Mouse (Mus musculus) forebrain, embryonic 12.5 days (tissue): ENCODE results near the gene Kcnma1. TPM values are rescaled to one million over a fixed set of nuclear protein-coding genes. Genes with fewer than 3 reads are reported as not detected.

ENCODE experiments used
- ATAC-seq: fragments of 200-750 bp; cut with Nextera tagmentation; 2 replicates; pipeline ENCODE4 v1.8.0; 2017; ENCODE audit warnings: moderate TSS enrichment; ENCODE audit not compliant: low FRiP score
- H3K27ac ChIP-seq: fragments of 300-500 bp; sonication (generic); 2 replicates; pipeline ENCODE4 v1.5.1; 2016; ENCODE audit warnings: mild to moderate bottlenecking
- H3K27me3 ChIP-seq: fragments of 300-500 bp; sonication (generic); 2 replicates; pipeline ENCODE4 v1.6.1; 2016; ENCODE audit warnings: mild to moderate bottlenecking
- H3K36me3 ChIP-seq: fragments of 300-500 bp; sonication (generic); replicated peaks from 2 replicates; pipeline ENCODE4 v1.6.1; 2016; ENCODE audit warnings: mild to moderate bottlenecking
- H3K4me1 ChIP-seq: fragments of 300-500 bp; sonication (generic); 2 replicates; pipeline ENCODE4 v1.6.1; 2016
- H3K4me2 ChIP-seq: fragments of 300-500 bp; sonication (generic); 2 replicates; pipeline ENCODE4 v1.6.1; 2016; ENCODE audit warnings: mild to moderate bottlenecking, moderate library complexity
- H3K4me3 ChIP-seq: fragments of 300-500 bp; sonication (generic); replicated peaks from 2 replicates; pipeline ENCODE4 v1.5.1; 2016; ENCODE audit warnings: mild to moderate bottlenecking
- H3K9ac ChIP-seq: fragments of 300-500 bp; sonication (generic); 2 replicates; pipeline ENCODE4 v1.6.1; 2016; ENCODE audit warnings: mild to moderate bottlenecking
- H3K9me3 ChIP-seq: fragments of 300-500 bp; sonication (generic); 2 replicates; pipeline ENCODE4 v1.6.1; 2016
- WGBS: fragments of 180-500 bp; shearing (Covaris S2); methylation state at CpG from one replicate; pipeline ENCODE4 v1.1.7; 2016; 5-methylcytosine and 5-hydroxymethylcytosine counted together
- polyA plus RNA-seq: library from polyadenylated mRNA; unstranded; fragments of >200 nt; fragmentation: Nextera tagmentation; extraction: Ambion mirVana; gene quantifications from 2 replicates; pipeline ENCODE4 v1.2.1, GENCODE M21; 2016

Gene Kcnma1
- polyA plus RNA-seq, 1 experiment from 2014 or later, result 2.6 TPM

DNA sequence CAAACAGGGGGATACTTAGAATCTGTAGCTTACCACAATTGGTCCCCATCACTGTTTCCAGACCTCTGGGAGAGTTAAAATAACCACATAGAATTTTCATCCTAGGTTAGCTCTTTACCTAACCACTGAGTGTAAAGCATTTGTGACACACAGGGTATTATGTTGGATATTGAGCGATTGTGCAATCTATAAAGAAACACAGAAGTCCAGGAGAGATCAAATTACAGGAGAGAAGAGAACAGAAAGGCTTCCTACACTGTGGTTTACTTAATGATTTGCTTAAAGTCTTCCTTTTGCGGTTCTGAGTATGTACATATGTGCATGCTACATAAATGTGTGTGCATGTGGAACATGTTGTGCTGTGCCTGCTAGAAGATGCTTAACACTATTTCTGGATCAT lies 458.6 kb downstream of the Kcnma1 start:
- H3K4me2 ChIP-seq, result no peak overlapping the region
- H3K27ac ChIP-seq, result no peak overlapping the region
- H3K4me3 ChIP-seq, result no peak overlapping the region
- H3K27me3 ChIP-seq, result no peaks in the 10 kb centered on the region
- H3K9me3 ChIP-seq, result no peaks in the 10 kb centered on the region
- H3K36me3 ChIP-seq, result no peaks in the 10 kb centered on the region
- H3K9ac ChIP-seq, result no peak overlapping the region
- no peaks in the 10 kb centered on the region for H3K4me1 ChIP-seq
- WGBS, result 71% methylated on average over 2 of the region's 2 CpGs
- ATAC-seq, result no peak

DNA sequence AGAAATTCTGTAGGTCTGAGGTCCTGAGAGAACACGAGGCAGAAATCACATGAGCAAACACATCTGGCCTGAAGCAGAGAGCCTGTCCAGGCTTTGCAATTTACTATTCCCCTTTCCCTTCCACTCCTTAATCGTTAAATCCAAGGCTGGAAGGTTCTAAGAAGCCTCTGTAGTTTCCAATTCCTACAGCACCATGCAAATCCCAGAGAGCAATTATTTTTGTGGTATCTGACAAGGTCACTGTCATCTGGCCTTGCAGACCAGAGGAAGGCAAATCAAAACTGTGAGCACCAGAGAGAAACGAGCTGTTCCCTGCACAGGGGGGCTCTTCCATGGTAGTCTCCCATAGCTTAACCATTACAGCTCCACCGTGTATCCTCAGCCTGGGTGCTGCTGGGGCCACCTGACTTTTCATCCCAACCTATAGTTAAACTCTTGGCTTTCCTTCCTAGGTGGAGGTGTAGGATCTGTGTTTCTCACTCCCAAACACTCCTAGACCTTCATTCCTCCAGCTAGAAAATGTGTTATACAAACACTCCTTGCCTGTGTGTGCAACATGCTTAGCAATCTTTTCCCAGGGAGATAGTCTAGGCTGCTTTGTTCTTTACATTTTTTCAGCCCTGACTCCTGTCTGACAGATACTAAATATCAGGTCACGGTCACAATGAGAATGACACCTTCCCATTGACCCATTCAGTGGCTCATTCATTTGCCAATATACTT lies 461.9 kb downstream of the Kcnma1 start:
- Histone ChIP-seq H3K9me3 (no peaks in the 10 kb centered on the region), H3K4me2 (no peak overlapping the region), H3K27ac (no peak overlapping the region), H3K36me3 (no peaks in the 10 kb centered on the region), H3K4me1 (no peaks in the 10 kb centered on the region), H3K27me3 (no peaks in the 10 kb centered on the region), H3K9ac (no peak overlapping the region), H3K4me3 (no peak overlapping the region)
- no peak for ATAC-seq
- 68% methylated on average over 5 of the region's 5 CpGs for WGBS

GRCm38 (mm10) chr14:23550467-23550866 lies 463.8 kb downstream of the Kcnma1 start:
- no peak overlapping the region for H3K27ac ChIP-seq
- no peaks in the 10 kb centered on the region for H3K36me3 ChIP-seq
- WGBS, result 81% methylated on average over 3 of the region's 3 CpGs
- no peaks in the 10 kb centered on the region for H3K27me3 ChIP-seq
- no peaks in the 10 kb centered on the region for H3K4me1 ChIP-seq
- H3K9me3 ChIP-seq, result no peaks in the 10 kb centered on the region
- no peak overlapping the region for H3K4me2 ChIP-seq
- no peak overlapping the region for H3K9ac ChIP-seq
- no peak overlapping the region for H3K4me3 ChIP-seq
- no peak for ATAC-seq

- no peak overlapping the region for H3K4me3 ChIP-seq
Observed at GRCm38 (mm10) chr14:23542131-23542530, 472.2 kb downstream of the Kcnma1 start.

DNA sequence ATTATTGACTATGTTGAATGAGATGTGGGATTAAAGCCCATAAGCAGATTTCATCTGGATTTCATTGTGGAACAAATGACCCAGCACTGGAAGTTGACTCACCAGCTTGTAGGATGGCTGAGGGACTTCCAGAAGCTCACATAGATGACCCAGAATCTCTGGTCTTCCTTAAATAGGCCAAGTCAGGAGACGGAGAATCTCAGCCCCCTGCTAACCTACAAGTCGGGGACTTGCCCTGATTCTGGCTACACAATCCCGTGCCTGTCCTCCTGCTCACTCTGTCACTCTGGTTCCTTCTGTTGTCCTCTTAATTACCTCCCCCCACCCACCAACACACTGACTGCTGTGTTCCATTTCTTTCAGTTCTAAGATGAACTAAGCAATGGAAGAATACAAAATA lies 474.7 kb downstream of the Kcnma1 start:
- Histone ChIP-seq H3K4me3 (no peak overlapping the region), H3K4me2 (no peak overlapping the region), H3K4me1 (no peaks in the 10 kb centered on the region), H3K27ac (no peak overlapping the region), H3K9me3 (no peaks in the 10 kb centered on the region), H3K27me3 (no peaks in the 10 kb centered on the region), H3K9ac (no peak overlapping the region), H3K36me3 (no peaks in the 10 kb centered on the region)
- no peak for ATAC-seq
- 83% methylated on average over 3 of the region's 3 CpGs for WGBS

More at GRCm38 (mm10) chr14:23542131-23542530, 472.2 kb downstream of the Kcnma1 start:
- H3K9me3 ChIP-seq, result no peaks in the 10 kb centered on the region
- no peak overlapping the region for H3K4me2 ChIP-seq
- no peaks in the 10 kb centered on the region for H3K36me3 ChIP-seq
- H3K4me1 ChIP-seq, result no peaks in the 10 kb centered on the region
- H3K9ac ChIP-seq, result no peak overlapping the region
- no peaks in the 10 kb centered on the region for H3K27me3 ChIP-seq
- ATAC-seq, result no peak
- no peak overlapping the region for H3K27ac ChIP-seq
- 88% methylated on average over 6 of the region's 6 CpGs for WGBS

GRCm38 (mm10) chr14:23533346-23533745 lies 480.9 kb downstream of the Kcnma1 start:
- Histone ChIP-seq H3K4me3 (no peak overlapping the region), H3K4me2 (no peak overlapping the region), H3K9ac (no peak overlapping the region), H3K4me1 (no peaks in the 10 kb centered on the region), H3K27me3 (peaks cover 12% of the 10 kb centered on the region; the same call in 1 of the 2 replicates), H3K36me3 (no peaks in the 10 kb centered on the region), H3K9me3 (no peaks in the 10 kb centered on the region), H3K27ac (no peak overlapping the region)
- ATAC-seq, result no peak
- WGBS, result 90% methylated on average over 3 of the region's 3 CpGs

- Histone ChIP-seq H3K9ac (no peak overlapping the region), H3K4me1 (no peaks in the 10 kb centered on the region), H3K9me3 (no peaks in the 10 kb centered on the region), H3K27me3 (peaks cover 12% of the 10 kb centered on the region; the same call in 1 of the 2 replicates), H3K4me3 (no peak overlapping the region), H3K36me3 (no peaks in the 10 kb centered on the region), H3K4me2 (no peak overlapping the region), H3K27ac (no peak overlapping the region)
- 76% methylated on average over 8 of the region's 8 CpGs for WGBS
- no peak for ATAC-seq
Observed at GRCm38 (mm10) chr14:23531735-23532525, 482.4 kb downstream of the Kcnma1 start.

DNA sequence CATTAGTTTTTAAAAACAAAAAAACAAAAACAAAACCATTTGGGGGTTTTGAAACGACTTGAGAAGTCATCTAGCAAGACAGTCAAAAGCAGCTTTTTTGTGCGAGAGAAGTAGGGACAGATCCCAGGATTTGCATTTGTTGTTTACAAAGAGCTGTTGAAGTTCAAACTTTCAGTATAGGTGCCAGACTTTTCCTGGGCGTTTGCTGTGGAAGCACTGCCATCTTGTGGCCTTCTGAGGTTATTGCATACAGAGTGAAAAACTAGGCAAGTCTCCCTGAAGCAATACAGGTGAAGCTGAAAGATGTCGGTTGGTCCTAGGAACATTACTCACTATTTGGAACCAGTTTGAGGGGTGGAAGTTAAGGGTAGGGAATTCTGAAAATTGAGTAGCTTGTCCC lies 484.6 kb downstream of the Kcnma1 start:
- H3K27me3 ChIP-seq, result peaks cover 12% of the 10 kb centered on the region; the same call in 1 of the 2 replicates
- no peak overlapping the region for H3K4me3 ChIP-seq
- no peak overlapping the region for H3K27ac ChIP-seq
- H3K9ac ChIP-seq, result no peak overlapping the region
- no peaks in the 10 kb centered on the region for H3K4me1 ChIP-seq
- H3K36me3 ChIP-seq, result no peaks in the 10 kb centered on the region
- H3K9me3 ChIP-seq, result no peaks in the 10 kb centered on the region
- H3K4me2 ChIP-seq, result no peak overlapping the region
- ATAC-seq, result no peak
- 11% methylated on average over 4 of the region's 4 CpGs for WGBS

DNA sequence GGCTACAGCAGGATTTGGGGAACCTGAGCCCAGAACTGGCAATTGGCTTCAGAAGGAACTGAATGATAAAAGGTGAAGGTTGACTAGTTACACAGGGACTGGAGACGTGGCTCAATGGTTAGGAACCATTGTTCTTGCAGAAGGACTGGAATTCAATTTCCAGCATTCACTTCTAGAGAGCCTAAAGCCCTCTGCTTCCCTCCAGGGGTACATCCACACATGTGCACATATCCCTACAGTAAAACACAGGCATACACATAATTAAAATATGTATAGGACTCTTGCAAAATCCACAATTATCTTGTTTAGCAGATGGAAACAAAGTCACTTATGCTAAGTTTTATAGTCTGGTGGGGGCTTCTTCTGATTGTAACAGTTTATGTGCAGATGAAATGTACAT lies 485.1 kb downstream of the Kcnma1 start:
- ATAC-seq, result no peak
- WGBS, result 36% methylated on average over 1 of the region's 1 CpGs
- no peak overlapping the region for H3K27ac ChIP-seq
- no peaks in the 10 kb centered on the region for H3K9me3 ChIP-seq
- no peak overlapping the region for H3K4me2 ChIP-seq
- H3K36me3 ChIP-seq, result no peaks in the 10 kb centered on the region
- peaks cover 12% of the 10 kb centered on the region; the same call in 1 of the 2 replicates for H3K27me3 ChIP-seq
- H3K9ac ChIP-seq, result no peak overlapping the region
- no peak overlapping the region for H3K4me3 ChIP-seq
- no peaks in the 10 kb centered on the region for H3K4me1 ChIP-seq

GRCm38 (mm10) chr14:23525910-23526309 lies 488.4 kb downstream of the Kcnma1 start:
- Histone ChIP-seq H3K36me3 (no peaks in the 10 kb centered on the region), H3K27ac (no peak overlapping the region), H3K27me3 (peaks cover 9% of the 10 kb centered on the region; the same call in 1 of the 2 replicates), H3K4me1 (no peaks in the 10 kb centered on the region), H3K4me2 (no peak overlapping the region), H3K9ac (no peak overlapping the region), H3K4me3 (no peak overlapping the region), H3K9me3 (no peaks in the 10 kb centered on the region)
- WGBS, result 90% methylated on average over 1 of the region's 1 CpGs
- ATAC-seq, result no peak

- 52% methylated on average over 6 of the region's 6 CpGs for WGBS
- H3K9ac ChIP-seq, result no peak overlapping the region
- no peak overlapping the region for H3K27ac ChIP-seq
- 0 out of 2 replicates have a peak, but pooled peaks cover 5% of the 10 kb centered on the region for H3K27me3 ChIP-seq
- no peak overlapping the region for H3K4me3 ChIP-seq
- no peaks in the 10 kb centered on the region for H3K4me1 ChIP-seq
- no peak overlapping the region for H3K4me2 ChIP-seq
- H3K36me3 ChIP-seq, result no peaks in the 10 kb centered on the region
- no peaks in the 10 kb centered on the region for H3K9me3 ChIP-seq
- ATAC-seq, result no peak
Observed at GRCm38 (mm10) chr14:23523825-23524491, 490.3 kb downstream of the Kcnma1 start.

DNA sequence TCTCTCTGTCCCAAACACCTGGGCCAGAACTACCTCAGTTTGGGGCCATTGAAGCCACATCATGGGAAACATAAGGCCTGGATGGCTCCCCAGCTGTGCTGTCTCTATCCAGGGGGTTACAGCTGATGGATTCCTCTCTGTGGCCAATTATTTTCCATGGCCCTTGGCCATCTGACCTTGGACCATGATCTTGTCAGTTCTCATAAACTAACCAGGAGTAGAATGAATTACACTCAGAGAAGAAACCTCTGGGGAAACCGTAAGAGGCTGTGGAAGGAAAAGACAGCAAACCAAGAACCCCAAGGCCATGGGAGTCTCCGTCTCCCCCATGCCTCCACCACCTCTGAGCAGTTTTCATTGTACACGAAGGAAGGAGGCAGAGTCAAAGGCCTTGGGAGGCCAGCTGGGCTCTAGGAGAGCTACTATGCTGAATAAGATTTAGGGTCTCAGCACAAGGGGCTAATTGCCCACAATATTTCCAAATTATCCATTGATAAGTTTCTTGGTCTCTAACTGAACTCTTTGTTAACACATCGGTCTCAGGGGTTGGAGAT lies 491.6 kb downstream of the Kcnma1 start:
- WGBS, result 83% methylated on average over 4 of the region's 4 CpGs
- Histone ChIP-seq H3K27ac (no peak overlapping the region), H3K27me3 (no peaks in the 10 kb centered on the region), H3K4me2 (no peak overlapping the region), H3K9me3 (no peaks in the 10 kb centered on the region), H3K9ac (no peak overlapping the region), H3K4me1 (no peaks in the 10 kb centered on the region), H3K36me3 (no peaks in the 10 kb centered on the region), H3K4me3 (no peak overlapping the region)
- no peak for ATAC-seq
